ENCODE assay signal across 8 mouse cellular contexts in the genomic region with DNA sequence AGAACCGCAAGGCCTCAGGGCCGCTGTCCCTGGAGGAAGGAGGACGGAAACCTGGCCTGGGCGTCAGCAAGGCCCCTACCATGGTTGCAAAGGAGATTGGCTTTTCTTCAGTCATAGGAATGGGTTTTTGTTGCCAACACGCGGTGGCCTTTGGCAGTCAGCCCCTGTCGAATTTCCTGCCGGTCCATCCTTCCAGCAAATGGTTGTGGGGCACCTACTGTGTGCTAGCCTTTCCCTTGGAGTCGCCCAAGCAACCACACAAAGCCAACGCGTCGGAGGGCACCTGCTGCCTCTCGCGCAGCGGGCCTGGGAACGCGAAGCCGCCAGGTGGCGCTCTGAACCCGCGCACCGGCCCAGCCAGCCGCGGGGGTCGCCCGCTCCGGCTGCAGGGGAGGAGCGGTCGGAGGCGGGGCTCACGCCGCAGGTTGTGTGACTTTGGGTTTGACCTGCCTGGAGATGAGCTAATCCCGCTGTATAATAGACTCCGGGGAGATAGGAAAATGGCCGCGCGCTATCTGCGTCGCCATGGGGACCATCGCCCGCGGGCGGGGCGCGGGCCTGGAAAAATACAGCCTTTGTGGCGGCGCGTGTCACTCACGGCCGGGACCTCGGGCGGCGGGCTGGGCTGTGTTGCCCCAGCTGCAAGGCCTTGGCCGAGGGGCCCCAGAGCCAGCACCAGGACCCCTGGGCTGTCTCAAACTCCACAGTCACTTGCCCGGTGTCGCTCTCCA. TPM values are rescaled to one million over a fixed set of nuclear protein-coding genes. Genes with fewer than 3 reads are reported as not detected.
DNase-seq lines count a peak whose midpoint lies in the region; ATAC-seq and TF ChIP-seq lines count a peak whose summit lies in the region.

No protein-coding gene starts in this region.

- under 1% methylated on average over 56 of the region's 56 CpGs for WGBS in forebrain, embryonic 12.5 days
- 2% methylated on average over 56 of the region's 56 CpGs for WGBS in liver, embryonic 15.5 days (ENCODE audit: insufficient replicate concordance)
- 1% methylated on average over 56 of the region's 56 CpGs for WGBS in neural tube, embryonic 12.5 days

- peak overlapping the region; percentile 60 for H3K4me2 ChIP-seq in forebrain, embryonic 12.5 days
- peak overlapping the region; percentile 80 for H3K4me2 ChIP-seq in liver, embryonic 15.5 days
- peak overlapping the region; percentile 74 for H3K4me2 ChIP-seq in neural tube, embryonic 12.5 days (replicated peaks)

- peak; percentile 61 for DNase-seq in heart, postnatal 25 days (ENCODE audit: low spot score)
- peak; percentile 66 for DNase-seq in layer of hippocampus, adult 11-12 months (ENCODE audit: low spot score)
- peak; percentile 86 for DNase-seq in testis, postnatal 10 days (ENCODE audit: low spot score)

- ATAC-seq in cerebellum, adult (ENCODE audit: insufficient number of reproducible peaks, low FRiP score, low TSS enrichment): peak; percentile 77
- peak; percentile 87 for ATAC-seq in forebrain, embryonic 12.5 days (ENCODE audit: low FRiP score)
- ATAC-seq in liver, embryonic 15.5 days (ENCODE audit: insufficient read depth): peak; percentile 68
- peak; percentile 75 for ATAC-seq in neural tube, embryonic 12.5 days (ENCODE audit: low FRiP score, low read depth)

- no peak overlapping the region for H3K27ac ChIP-seq in ES-Bruce4 (ENCODE audit: insufficient read depth, low read length)
- H3K27ac ChIP-seq in forebrain, embryonic 12.5 days: no peak overlapping the region
- H3K27ac ChIP-seq in liver, embryonic 15.5 days (replicated peaks): no peak overlapping the region
- no peak overlapping the region for H3K27ac ChIP-seq in neural tube, embryonic 12.5 days

- no peaks in the 10 kb centered on the region for H3K9me3 ChIP-seq in ES-Bruce4 (replicated peaks; ENCODE audit: control insufficient read depth, insufficient read depth, low read length, poor library complexity, severe bottlenecking)
- H3K9me3 ChIP-seq in forebrain, embryonic 12.5 days: no peaks in the 10 kb centered on the region
- no peaks in the 10 kb centered on the region for H3K9me3 ChIP-seq in liver, embryonic 15.5 days (replicated peaks)
- no peaks in the 10 kb centered on the region for H3K9me3 ChIP-seq in neural tube, embryonic 12.5 days

- peaks cover 17% of the 10 kb centered on the region for H3K27me3 ChIP-seq in ES-Bruce4 (ENCODE audit: control insufficient read depth, insufficient read depth, low read length, poor library complexity, severe bottlenecking)
- peaks cover 92% of the 10 kb centered on the region for H3K27me3 ChIP-seq in forebrain, embryonic 12.5 days
- peaks cover 87% of the 10 kb centered on the region for H3K27me3 ChIP-seq in liver, embryonic 15.5 days
- peaks cover 84% of the 10 kb centered on the region for H3K27me3 ChIP-seq in neural tube, embryonic 12.5 days (replicated peaks)

- H3K36me3 ChIP-seq in ES-Bruce4 (ENCODE audit: control insufficient read depth, insufficient read depth, low read length, poor library complexity, severe bottlenecking): no peaks in the 10 kb centered on the region
- H3K36me3 ChIP-seq in forebrain, embryonic 12.5 days (replicated peaks): no peaks in the 10 kb centered on the region
- no peaks in the 10 kb centered on the region for H3K36me3 ChIP-seq in liver, embryonic 15.5 days (replicated peaks)
- no peaks in the 10 kb centered on the region for H3K36me3 ChIP-seq in neural tube, embryonic 12.5 days

- no peak for TF ChIP-seq POLR2A in ES-Bruce4 (IDR thresholded peaks at IDR 0.05; ENCODE audit: insufficient read depth, low read length)

- intact Hi-C loops in heart, postnatal 25 days (cut with DNase I): loop anchor here (1.0 to 5.0 kb wide), 6 partner anchors 53 to 313 kb away; no protein-coding TSS in a partner anchor

- 0 out of 2 replicates have a peak overlapping the region, but pooled peaks have one; percentile 4 for H3K9ac ChIP-seq in ES-Bruce4 (ENCODE audit: low read depth, poor library complexity, severe bottlenecking)
- H3K9ac ChIP-seq in forebrain, embryonic 12.5 days: no peak overlapping the region; the same call in 1 of the 2 replicates
- H3K9ac ChIP-seq in liver, embryonic 15.5 days: 0 out of 2 replicates have a peak overlapping the region, but pooled peaks have one; percentile 32
- H3K9ac ChIP-seq in neural tube, embryonic 12.5 days: peak overlapping the region; percentile 33; the same call in 1 of the 2 replicates

- TF ChIP-seq EP300 in ES-Bruce4 (IDR thresholded peaks at IDR 0.05; ENCODE audit: insufficient read depth, low read depth, low read length): no peak

- H3K4me1 ChIP-seq in ES-Bruce4 (ENCODE audit: control insufficient read depth, insufficient read depth, low read length): peaks cover 1% of the 10 kb centered on the region
- H3K4me1 ChIP-seq in forebrain, embryonic 12.5 days: peaks cover 27% of the 10 kb centered on the region
- H3K4me1 ChIP-seq in liver, embryonic 15.5 days (replicated peaks): peaks cover 43% of the 10 kb centered on the region
- peaks cover 28% of the 10 kb centered on the region for H3K4me1 ChIP-seq in neural tube, embryonic 12.5 days

- H3K4me3 ChIP-seq in ES-Bruce4 (ENCODE audit: low read depth, low read length): peak overlapping the region; percentile 36
- peak overlapping the region; percentile 48 for H3K4me3 ChIP-seq in forebrain, embryonic 12.5 days (replicated peaks)
- H3K4me3 ChIP-seq in liver, embryonic 15.5 days (replicated peaks): peak overlapping the region; percentile 64
- peak overlapping the region; percentile 39 for H3K4me3 ChIP-seq in neural tube, embryonic 12.5 days

- TF ChIP-seq CTCF in ES-Bruce4 (IDR thresholded peaks at IDR 0.05; ENCODE audit: low read depth, low read length): peak; percentile 83

RNA-seq across cellular contexts. Expression of a gene that starts 4.2 kb away (rescaled TPM):
- 6.0 and 8.3 TPM in 2 replicates for polyA plus RNA-seq in ES-Bruce4 (2011; ENCODE audit: insufficient read depth, insufficient read length, low read depth, missing spikeins)
- 9.4 and 14.6 TPM in 2 replicates for polyA plus RNA-seq in forebrain, embryonic 12.5 days (2016; fragmentation: Nextera tagmentation; extraction: Ambion mirVana)
- 10 to 100 TPM; 17.0 to 19.8 TPM for total RNA-seq in heart, postnatal 25 days (2021)
- 3.5 and 5.2 TPM in 2 replicates for polyA plus RNA-seq in liver, embryonic 15.5 days (2015; fragmentation: Nextera tagmentation; extraction: Ambion mirVana)
- 9.0 and 13.7 TPM in 2 replicates for polyA plus RNA-seq in neural tube, embryonic 12.5 days (2016; fragmentation: Nextera tagmentation; extraction: Ambion mirVana)

RNA-seq across cellular contexts. Expression of a gene that starts 32.6 kb away (rescaled TPM):
- polyA plus RNA-seq in ES-Bruce4 (2011; ENCODE audit: insufficient read depth, insufficient read length, low read depth, missing spikeins): not detected in 2 replicates
- polyA plus RNA-seq in forebrain, embryonic 12.5 days (2016; fragmentation: Nextera tagmentation; extraction: Ambion mirVana): not detected in 2 replicates
- total RNA-seq in heart, postnatal 25 days (2021): not detected
- not detected in 2 replicates for polyA plus RNA-seq in liver, embryonic 15.5 days (2015; fragmentation: Nextera tagmentation; extraction: Ambion mirVana)
- not detected in 2 replicates for polyA plus RNA-seq in neural tube, embryonic 12.5 days (2016; fragmentation: Nextera tagmentation; extraction: Ambion mirVana)
